Comparison of ENCODE assay signal across 24 mouse cellular contexts in the genomic region with DNA sequence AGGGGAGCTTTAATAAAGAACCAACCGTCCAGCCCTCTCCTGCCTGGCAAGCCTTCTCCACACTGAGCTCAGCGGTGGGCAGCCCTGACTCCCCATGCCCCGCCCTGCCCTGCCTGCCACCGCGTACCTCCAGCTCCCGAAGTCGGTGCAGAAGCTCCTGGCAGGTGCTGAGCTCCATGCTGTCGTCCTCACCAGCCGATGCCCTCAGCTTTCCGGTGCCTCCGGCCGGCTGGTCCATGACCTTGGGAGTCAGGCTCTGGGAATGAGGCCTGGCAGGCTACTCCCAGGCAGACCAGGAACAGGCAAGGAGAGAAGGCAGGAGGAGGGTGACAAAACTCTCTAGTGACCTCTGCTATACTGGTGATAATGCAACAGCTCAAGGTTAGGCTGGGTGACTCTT. TPM values are rescaled to one million over a fixed set of nuclear protein-coding genes. Genes with fewer than 3 reads are reported as not detected.
DNase-seq lines count a peak whose midpoint lies in the region; ATAC-seq and TF ChIP-seq lines count a peak whose summit lies in the region.
"Had no signal": no experiment of that assay in that cellular context is flagged by ENCODE, and none has a peak within 500 bp of the region (broad histone marks: within the 10 kb centered on the region; RNA-seq: fewer than 3 reads in every experiment).

No protein-coding gene starts in this region.

- peak; percentile 52 to 60 for DNase-seq in cerebellum, postnatal 25 days
- no peak for DNase-seq in cerebellum, postnatal 4 days (ENCODE audit: low spot score in 2 of 2)
- peak; percentile 56 for DNase-seq in ovary, postnatal 36 days (ENCODE audit: low spot score)
- no peak for DNase-seq in ovary, postnatal 10 days (ENCODE audit: low spot score)
- DNase-seq in stomach, postnatal 0 days (ENCODE audit: low spot score): peak; percentile 35
- no peak for DNase-seq in gastrocnemius, adult 18-20 months (ENCODE audit: low spot score)
- DNase-seq: cerebellum, adult 8-10 months; forebrain, postnatal 0 days; heart, adult 18-20 months; heart, postnatal 14 days; kidney, adult 11 months; kidney, postnatal 10 days; layer of hippocampus, postnatal 36 days; liver; lung, adult 18-20 months; thymus, adult 18-20 months; thymus, postnatal 4 days had no signal

- peaks cover 16% of the 10 kb centered on the region; the same call in 1 of the 2 replicates for H3K36me3 ChIP-seq in intestine, embryonic 15.5 days
- peaks cover 7% of the 10 kb centered on the region; the same call in 1 of the 2 replicates for H3K36me3 ChIP-seq in intestine, postnatal 0 days (ENCODE audit: control insufficient read depth, insufficient read depth)
- H3K36me3 ChIP-seq in stomach, postnatal 0 days (ENCODE audit: control insufficient read depth, insufficient read depth, low read length): peaks cover 7% of the 10 kb centered on the region; the same call in 1 of the 2 replicates

- TF ChIP-seq CTCF in intestine, postnatal 0 days (IDR thresholded peaks at IDR 0.05; ENCODE audit: low read depth): no peak
- no peak for TF ChIP-seq CTCF in stomach, postnatal 0 days (IDR thresholded peaks at IDR 0.05; ENCODE audit: low read depth)

- peaks cover 33% of the 10 kb centered on the region for H3K4me1 ChIP-seq in intestine, embryonic 15.5 days (replicated peaks)
- peaks cover 2% of the 10 kb centered on the region; the same call in 1 of the 2 replicates for H3K4me1 ChIP-seq in intestine, postnatal 0 days (replicated peaks; ENCODE audit: control insufficient read depth, insufficient read depth, low read length)
- no peaks in the 10 kb centered on the region; the same call in none of the 2 replicates for H3K4me1 ChIP-seq in stomach, postnatal 0 days (replicated peaks; ENCODE audit: control insufficient read depth, insufficient read depth)

- H3K27ac ChIP-seq in intestine, embryonic 15.5 days: no peak overlapping the region
- H3K27ac ChIP-seq in intestine, postnatal 0 days (ENCODE audit: low read depth, low read length): no peak overlapping the region
- H3K27ac ChIP-seq in stomach, postnatal 0 days (replicated peaks): no peak overlapping the region
- H3K27ac ChIP-seq: hindbrain, embryonic 15.5 days; layer of hippocampus, adult 2 months; macrophage had no signal

- H3K9me3 ChIP-seq in intestine, embryonic 15.5 days: no peaks in the 10 kb centered on the region
- no peaks in the 10 kb centered on the region for H3K9me3 ChIP-seq in intestine, postnatal 0 days (ENCODE audit: control insufficient read depth)
- no peaks in the 10 kb centered on the region for H3K9me3 ChIP-seq in stomach, postnatal 0 days (ENCODE audit: control insufficient read depth, low read length)
- H3K9me3 ChIP-seq: hindbrain, embryonic 15.5 days had no signal

- peak; percentile 29; the same call in 1 of the 2 replicates for ATAC-seq in intestine, embryonic 15.5 days
- ATAC-seq in intestine, postnatal 0 days: no peak
- ATAC-seq in stomach, postnatal 0 days (ENCODE audit: low FRiP score, low TSS enrichment): peak; percentile 22; the same call in 1 of the 2 replicates
- ATAC-seq: forebrain, postnatal 0 days; Patski had no signal

- no peak overlapping the region for H3K4me3 ChIP-seq in intestine, embryonic 15.5 days (replicated peaks)
- H3K4me3 ChIP-seq in intestine, postnatal 0 days (ENCODE audit: low read depth, low read length): no peak overlapping the region
- no peak overlapping the region for H3K4me3 ChIP-seq in stomach, postnatal 0 days (ENCODE audit: low read depth, low read length)
- H3K4me3 ChIP-seq: hindbrain, embryonic 15.5 days; layer of hippocampus, adult 2 months had no signal

- WGBS in intestine, embryonic 15.5 days: 71% methylated on average over 12 of the region's 12 CpGs
- 60% methylated on average over 12 of the region's 12 CpGs for WGBS in intestine, postnatal 0 days
- WGBS in stomach, postnatal 0 days: 68% methylated on average over 11 of the region's 12 CpGs

- no peak overlapping the region for H3K9ac ChIP-seq in intestine, embryonic 15.5 days
- no peak overlapping the region for H3K9ac ChIP-seq in intestine, postnatal 0 days (ENCODE audit: low read depth, low read length)
- H3K9ac ChIP-seq in stomach, postnatal 0 days (ENCODE audit: low read length): no peak overlapping the region
- H3K9ac ChIP-seq: forebrain, postnatal 0 days; hindbrain, embryonic 15.5 days had no signal

- H3K27me3 ChIP-seq in intestine, embryonic 15.5 days (replicated peaks): no peaks in the 10 kb centered on the region
- no peaks in the 10 kb centered on the region for H3K27me3 ChIP-seq in intestine, postnatal 0 days (replicated peaks; ENCODE audit: control insufficient read depth, insufficient read depth, low read length)
- no peaks in the 10 kb centered on the region for H3K27me3 ChIP-seq in stomach, postnatal 0 days (ENCODE audit: control insufficient read depth, insufficient read depth, low read length)
- H3K27me3 ChIP-seq: hindbrain, embryonic 15.5 days; Patski had no signal

- no peak for TF ChIP-seq EP300 in stomach, postnatal 0 days (optimal IDR thresholded peaks at IDR 0.05)

- H3K4me2 ChIP-seq in intestine, embryonic 15.5 days (replicated peaks): no peak overlapping the region
- no peak overlapping the region for H3K4me2 ChIP-seq in intestine, postnatal 0 days (replicated peaks; ENCODE audit: low read depth)
- H3K4me2 ChIP-seq in stomach, postnatal 0 days (replicated peaks; ENCODE audit: low read depth): no peak overlapping the region
- H3K4me2 ChIP-seq: hindbrain, embryonic 15.5 days; midbrain, embryonic 11.5 days had no signal

RNA-seq across cellular contexts. Expression of a gene that starts 23.6 kb away (rescaled TPM):
- polyA plus RNA-seq in intestine, embryonic 15.5 days (2015; fragmentation: Nextera tagmentation; extraction: Ambion mirVana): 4.7 and 5.9 TPM in 2 replicates
- 1.8 and 2.1 TPM in 2 replicates for polyA plus RNA-seq in intestine, postnatal 0 days (2015; fragmentation: Nextera tagmentation; extraction: Ambion mirVana)
- polyA plus RNA-seq in stomach, postnatal 0 days (2015; fragmentation: Nextera tagmentation; extraction: Ambion mirVana): 2.1 and 2.4 TPM in 2 replicates
- total RNA-seq in gastrocnemius, adult 18-20 months (2021): 1 to 10 TPM; 1.6 to 1.9 TPM

RNA-seq across cellular contexts. Expression of a gene that starts 40.6 kb away (rescaled TPM):
- 13.2 and 15.6 TPM in 2 replicates for polyA plus RNA-seq in intestine, embryonic 15.5 days (2015; fragmentation: Nextera tagmentation; extraction: Ambion mirVana)
- polyA plus RNA-seq in intestine, postnatal 0 days (2015; fragmentation: Nextera tagmentation; extraction: Ambion mirVana): 12.6 and 13.2 TPM in 2 replicates
- polyA plus RNA-seq in stomach, postnatal 0 days (2015; fragmentation: Nextera tagmentation; extraction: Ambion mirVana): 9.3 and 10.4 TPM in 2 replicates
- 1 to 10 TPM; 4.2 to 5.1 TPM for total RNA-seq in gastrocnemius, adult 18-20 months (2021)

RNA-seq across cellular contexts. Expression of a gene that starts 41.2 kb away (rescaled TPM):
- polyA plus RNA-seq in intestine, embryonic 15.5 days (2015; fragmentation: Nextera tagmentation; extraction: Ambion mirVana): 530 and 607 TPM in 2 replicates
- 1,126 and 1,190 TPM in 2 replicates for polyA plus RNA-seq in intestine, postnatal 0 days (2015; fragmentation: Nextera tagmentation; extraction: Ambion mirVana)
- polyA plus RNA-seq in stomach, postnatal 0 days (2015; fragmentation: Nextera tagmentation; extraction: Ambion mirVana): 469 and 479 TPM in 2 replicates
- total RNA-seq in gastrocnemius, adult 18-20 months (2021): 100 to 1,000 TPM; 197 to 208 TPM

Comparison
In these comparisons a context has a peak if more than half of its experiments do, and no peak if none do; other contexts are left out.
1. DNase-seq: peak in cerebellum, postnatal 25 days (2 of 2), ovary, postnatal 36 days (single experiment) and stomach, postnatal 0 days (single experiment); none in cerebellum, postnatal 4 days (0 of 2), ovary, postnatal 10 days (single experiment) and gastrocnemius, adult 18-20 months (single experiment).